Mouse (Mus musculus) neural tube, embryonic 12.5 days (tissue): ENCODE results near the gene Rplp0. TPM values are rescaled to one million over a fixed set of nuclear protein-coding genes. Genes with fewer than 3 reads are reported as not detected.

ENCODE experiments used
- ATAC-seq: fragments of 200-750 bp; cut with Nextera tagmentation; 2 replicates; pipeline ENCODE4 v1.8.0; 2017; ENCODE audit warnings: low read depth, mild to moderate bottlenecking, moderate TSS enrichment, moderate library complexity; ENCODE audit not compliant: low FRiP score
- H3K27ac ChIP-seq: fragments of 300-500 bp; sonication (generic); 2 replicates; pipeline ENCODE4 v1.5.1; 2016
- H3K27me3 ChIP-seq: fragments of 300-500 bp; sonication (generic); replicated peaks from 2 replicates; pipeline ENCODE4 v1.6.1; 2016; ENCODE audit warnings: mild to moderate bottlenecking
- H3K36me3 ChIP-seq: fragments of 300-500 bp; sonication (generic); 2 replicates; pipeline ENCODE4 v1.6.1; 2016; ENCODE audit warnings: mild to moderate bottlenecking
- H3K4me1 ChIP-seq: fragments of 300-500 bp; sonication (generic); 2 replicates; pipeline ENCODE4 v1.6.1; 2016
- H3K4me2 ChIP-seq: fragments of 300-500 bp; sonication (generic); replicated peaks from 2 replicates; pipeline ENCODE4 v1.6.1; 2016; ENCODE audit warnings: mild to moderate bottlenecking
- H3K4me3 ChIP-seq: fragments of 300-500 bp; sonication (generic); 2 replicates; pipeline ENCODE4 v1.5.1; 2016
- H3K9ac ChIP-seq: fragments of 300-500 bp; sonication (generic); 2 replicates; pipeline ENCODE4 v1.6.1; 2016; ENCODE audit warnings: mild to moderate bottlenecking
- H3K9me3 ChIP-seq: fragments of 300-500 bp; sonication (generic); 2 replicates; pipeline ENCODE4 v1.6.1; 2016; ENCODE audit warnings: mild to moderate bottlenecking
- WGBS: fragments of 180-500 bp; shearing (Covaris S2); methylation state at CpG from one replicate; pipeline ENCODE4 v1.1.7; 2016; 5-methylcytosine and 5-hydroxymethylcytosine counted together
- polyA plus RNA-seq: library from polyadenylated mRNA; unstranded; fragments of >200 nt; fragmentation: Nextera tagmentation; extraction: Ambion mirVana; gene quantifications from 2 replicates; pipeline ENCODE4 v1.2.1, GENCODE M21; 2016

Rplp0 gene
- polyA plus RNA-seq, 1 experiment from 2014 or later: 843 TPM

- WGBS: 89% methylated on average over 14 of the region's 14 CpGs
- Histone ChIP-seq H3K27ac (no peak overlapping the region), H3K4me1 (peaks cover 26% of the 10 kb centered on the region)
Observed at GRCm38 (mm10) chr5:115545636-115546035, 13.6 kb upstream of the Rplp0 start.

DNA sequence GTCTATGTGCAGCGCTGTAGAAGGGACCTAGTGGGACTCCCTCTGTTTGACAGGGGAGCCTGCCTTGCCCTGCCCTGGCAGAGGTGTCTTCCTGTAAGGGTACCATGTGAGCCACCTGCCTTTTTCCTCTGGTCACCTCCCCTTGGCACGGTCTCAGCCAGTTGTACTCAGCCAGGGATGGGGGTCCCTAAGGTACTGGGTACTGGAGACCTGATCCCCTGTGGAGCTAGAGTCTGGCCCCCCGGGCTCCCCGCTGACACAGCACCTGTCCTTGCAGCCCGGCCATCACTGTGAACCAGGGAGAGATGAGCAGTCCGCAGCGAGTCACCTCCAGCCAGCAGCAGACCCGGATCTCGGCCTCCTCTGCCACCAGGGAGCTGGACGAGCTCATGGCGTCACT is 12.7 kb upstream of the Rplp0 start:
- Histone ChIP-seq H3K36me3 (peaks cover 32% of the 10 kb centered on the region), H3K9ac (no peak overlapping the region), H3K4me2 (no peak overlapping the region), H3K27me3 (no peaks in the 10 kb centered on the region), H3K4me3 (no peak overlapping the region), H3K4me1 (peaks cover 26% of the 10 kb centered on the region), H3K27ac (no peak overlapping the region), H3K9me3 (no peaks in the 10 kb centered on the region)
- no peak for ATAC-seq
- 78% methylated on average over 11 of the region's 11 CpGs for WGBS

More at GRCm38 (mm10) chr5:115545636-115546035, 13.6 kb upstream of the Rplp0 start:
- Histone ChIP-seq H3K36me3 (peaks cover 30% of the 10 kb centered on the region), H3K27me3 (no peaks in the 10 kb centered on the region), H3K4me2 (no peak overlapping the region), H3K4me3 (no peak overlapping the region), H3K9me3 (no peaks in the 10 kb centered on the region), H3K9ac (no peak overlapping the region)
- ATAC-seq: no peak

DNA sequence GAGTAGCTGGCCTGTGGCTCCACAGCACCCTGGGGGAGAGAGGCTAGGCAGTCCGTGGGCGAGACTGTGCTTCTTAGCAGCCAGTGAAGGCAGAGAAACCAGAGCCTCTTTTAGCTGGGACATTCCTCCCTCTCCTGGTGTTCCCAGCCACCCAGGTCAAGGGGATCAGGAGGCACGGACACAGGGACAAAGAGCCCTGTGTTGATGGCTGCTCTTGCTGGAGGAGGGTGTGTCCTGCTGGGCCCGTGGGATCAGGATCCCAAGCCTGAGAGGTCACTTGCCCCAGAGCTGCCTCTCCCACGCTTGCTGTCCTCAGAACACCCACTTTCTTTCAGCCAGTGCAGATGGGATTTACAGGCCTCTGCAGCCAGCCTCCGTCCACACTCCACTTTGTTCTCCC is 12.3 kb upstream of the Rplp0 start:
- 47% methylated on average over 6 of the region's 6 CpGs for WGBS
- Histone ChIP-seq H3K4me2 (no peak overlapping the region), H3K27me3 (no peaks in the 10 kb centered on the region), H3K4me1 (peaks cover 26% of the 10 kb centered on the region), H3K36me3 (peaks cover 37% of the 10 kb centered on the region), H3K9ac (no peak overlapping the region), H3K9me3 (no peaks in the 10 kb centered on the region), H3K27ac (no peak overlapping the region), H3K4me3 (no peak overlapping the region)
- no peak for ATAC-seq

GRCm38 (mm10) chr5:115547421-115547820 is 11.8 kb upstream of the Rplp0 start:
- no peaks in the 10 kb centered on the region for H3K9me3 ChIP-seq
- peaks cover 26% of the 10 kb centered on the region for H3K4me1 ChIP-seq
- no peak overlapping the region for H3K27ac ChIP-seq
- no peak overlapping the region for H3K4me3 ChIP-seq
- 85% methylated on average over 7 of the region's 7 CpGs for WGBS
- peaks cover 41% of the 10 kb centered on the region for H3K36me3 ChIP-seq
- H3K9ac ChIP-seq: no peak overlapping the region
- ATAC-seq: no peak
- H3K27me3 ChIP-seq: no peaks in the 10 kb centered on the region
- no peak overlapping the region for H3K4me2 ChIP-seq

DNA sequence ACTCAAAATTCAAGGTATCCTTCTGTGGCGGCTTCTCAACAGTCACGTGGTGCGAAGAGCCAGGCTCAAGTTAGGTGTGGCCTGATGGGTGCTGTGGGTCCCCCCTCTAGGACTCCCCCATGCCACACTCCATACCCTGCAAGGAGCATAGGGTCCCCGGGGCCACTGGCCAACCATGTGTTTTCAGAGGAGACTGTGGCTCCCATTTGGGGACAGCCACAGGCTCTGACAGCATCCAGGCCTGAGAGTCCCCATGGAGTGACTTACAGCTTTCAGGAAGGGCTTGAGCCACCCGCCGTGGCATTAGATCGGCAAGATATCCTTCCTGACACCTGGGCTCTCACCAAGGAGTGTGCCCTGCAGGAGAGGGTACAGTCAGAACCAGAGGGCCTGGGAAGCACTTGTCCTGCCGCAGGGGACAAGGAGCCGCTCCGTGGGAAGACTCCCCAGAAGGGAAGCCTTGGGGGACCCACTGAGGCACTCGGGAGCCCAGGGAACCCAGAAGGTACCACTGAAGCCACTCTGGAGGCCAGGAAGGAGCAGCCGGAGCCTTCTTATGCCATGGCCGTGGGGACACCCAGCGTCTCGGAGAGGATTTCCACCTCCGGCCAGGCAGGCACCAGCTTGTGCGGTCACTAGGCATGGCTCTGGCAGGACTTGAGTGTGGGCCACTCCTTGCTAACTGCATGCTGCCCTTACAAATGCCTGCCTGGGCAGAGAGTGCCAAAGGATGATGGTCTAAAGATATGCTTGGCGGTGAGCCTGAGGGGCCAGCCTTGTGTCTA is 10.6 kb upstream of the Rplp0 start:
- Histone ChIP-seq H3K27ac (no peak overlapping the region), H3K27me3 (no peaks in the 10 kb centered on the region), H3K4me1 (peaks cover 15% of the 10 kb centered on the region), H3K4me2 (no peak overlapping the region), H3K4me3 (no peak overlapping the region), H3K36me3 (peaks cover 53% of the 10 kb centered on the region), H3K9me3 (no peaks in the 10 kb centered on the region), H3K9ac (0 out of 2 replicates have a peak overlapping the region, but pooled peaks have one; percentile 8)
- no peak for ATAC-seq
- WGBS: 93% methylated on average over 18 of the region's 18 CpGs

DNA sequence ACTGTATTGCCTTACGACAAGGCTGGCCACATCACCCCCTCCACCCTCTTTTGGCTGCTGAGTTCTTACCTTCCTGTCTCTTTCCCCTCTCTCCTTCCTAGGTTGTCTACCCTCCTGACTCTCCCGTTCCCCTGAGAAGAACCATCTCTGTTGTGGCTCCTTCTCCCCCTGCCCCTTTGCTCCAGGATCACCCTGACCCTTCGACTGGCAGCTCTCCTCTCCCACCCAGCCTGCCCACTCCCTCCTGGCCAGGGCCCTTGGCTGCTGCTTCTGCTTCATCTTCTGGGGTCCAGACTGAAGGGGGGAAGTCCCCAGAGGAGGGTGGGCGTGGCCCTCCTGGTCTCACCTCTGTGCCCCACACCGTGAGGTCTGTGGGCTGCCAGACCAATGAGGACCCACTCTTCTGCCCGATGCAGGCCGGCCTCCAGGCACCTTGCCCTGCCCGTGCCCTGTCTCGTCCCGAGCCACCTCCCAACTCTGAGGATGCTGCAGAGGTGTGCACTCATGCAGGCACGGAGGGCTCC is 8.7 kb upstream of the Rplp0 start:
- ATAC-seq: no peak
- Histone ChIP-seq H3K4me3 (no peak overlapping the region), H3K4me2 (no peak overlapping the region), H3K4me1 (no peaks in the 10 kb centered on the region), H3K36me3 (peaks cover 53% of the 10 kb centered on the region), H3K27me3 (no peaks in the 10 kb centered on the region), H3K27ac (no peak overlapping the region), H3K9me3 (no peaks in the 10 kb centered on the region), H3K9ac (no peak overlapping the region)
- WGBS: 80% methylated on average over 11 of the region's 11 CpGs

DNA sequence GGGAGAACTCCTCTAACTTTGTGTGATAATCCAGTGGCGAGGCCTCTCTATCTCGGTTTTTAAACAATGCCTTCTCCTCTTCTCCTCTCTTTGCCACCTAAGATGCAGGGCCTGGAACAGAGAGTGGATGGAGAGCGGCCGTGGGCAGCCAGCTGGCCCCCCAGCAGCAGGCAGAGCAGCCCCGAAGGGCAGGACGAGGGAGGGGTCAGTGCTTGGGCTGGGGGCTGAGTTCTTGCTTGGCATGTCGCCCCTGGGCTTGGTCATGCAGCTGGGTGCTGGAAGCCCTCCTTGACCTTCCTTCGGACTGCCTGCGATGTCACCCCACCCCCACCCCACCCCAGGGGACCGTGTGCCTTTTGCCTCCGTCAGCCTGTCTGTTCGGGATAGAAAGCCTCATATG is 7.9 kb upstream of the Rplp0 start:
- WGBS: 80% methylated on average over 12 of the region's 12 CpGs
- Histone ChIP-seq H3K9ac (no peak overlapping the region), H3K4me1 (no peaks in the 10 kb centered on the region), H3K27ac (no peak overlapping the region), H3K36me3 (peaks cover 52% of the 10 kb centered on the region), H3K27me3 (no peaks in the 10 kb centered on the region), H3K4me2 (no peak overlapping the region), H3K9me3 (no peaks in the 10 kb centered on the region), H3K4me3 (no peak overlapping the region)
- ATAC-seq: no peak

DNA sequence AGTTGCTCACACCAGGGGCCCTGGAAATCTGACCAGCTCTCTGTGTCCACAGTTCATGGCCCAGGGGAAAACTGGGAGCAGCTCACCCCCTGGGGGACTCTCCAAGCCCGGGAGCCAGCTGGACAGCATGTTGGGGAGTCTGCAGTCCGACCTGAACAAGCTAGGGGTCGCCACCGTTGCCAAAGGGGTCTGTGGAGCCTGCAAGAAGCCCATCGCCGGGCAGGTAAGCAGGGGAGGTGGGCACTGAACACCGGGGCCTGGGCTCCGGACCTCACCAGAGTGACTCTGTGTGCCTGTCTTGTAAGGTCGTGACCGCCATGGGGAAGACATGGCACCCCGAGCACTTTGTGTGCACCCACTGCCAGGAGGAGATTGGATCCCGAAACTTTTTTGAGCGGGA is 7.5 kb upstream of the Rplp0 start:
- Histone ChIP-seq H3K9me3 (no peaks in the 10 kb centered on the region), H3K27ac (no peak overlapping the region), H3K27me3 (no peaks in the 10 kb centered on the region), H3K4me2 (no peak overlapping the region), H3K4me1 (no peaks in the 10 kb centered on the region), H3K4me3 (no peak overlapping the region), H3K9ac (no peak overlapping the region), H3K36me3 (peaks cover 48% of the 10 kb centered on the region)
- WGBS: 82% methylated on average over 13 of the region's 13 CpGs
- ATAC-seq: no peak

DNA sequence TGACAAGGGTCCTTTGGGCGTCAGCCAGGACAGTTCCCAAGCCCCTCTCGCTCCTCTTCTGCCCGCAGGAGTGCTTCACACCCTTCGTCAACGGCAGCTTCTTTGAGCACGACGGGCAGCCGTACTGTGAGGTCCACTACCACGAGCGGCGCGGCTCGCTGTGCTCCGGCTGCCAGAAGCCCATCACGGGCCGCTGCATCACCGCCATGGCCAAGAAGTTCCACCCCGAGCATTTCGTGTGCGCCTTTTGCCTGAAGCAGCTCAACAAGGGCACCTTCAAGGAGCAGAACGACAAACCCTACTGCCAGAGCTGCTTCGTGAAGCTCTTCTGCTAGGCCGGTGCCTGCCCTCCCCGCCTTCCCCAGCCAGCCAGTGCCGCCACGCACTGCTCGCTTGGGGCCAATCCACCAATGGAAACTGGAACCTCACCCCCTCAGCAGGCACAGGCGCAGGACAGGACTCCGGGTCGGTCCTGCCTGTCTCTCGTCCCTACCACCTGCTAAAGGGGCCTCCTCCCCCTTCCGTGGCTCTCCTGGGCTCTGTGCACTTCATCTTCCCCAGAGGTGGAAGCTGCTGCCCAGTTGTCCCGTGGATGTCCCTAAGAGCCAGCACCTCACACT is 5.4 kb upstream of the Rplp0 start:
- no peak overlapping the region for H3K4me3 ChIP-seq
- no peaks in the 10 kb centered on the region for H3K27me3 ChIP-seq
- H3K4me2 ChIP-seq: no peak overlapping the region
- H3K27ac ChIP-seq: no peak overlapping the region
- H3K9me3 ChIP-seq: no peaks in the 10 kb centered on the region
- no peak overlapping the region for H3K9ac ChIP-seq
- no peaks in the 10 kb centered on the region for H3K4me1 ChIP-seq
- peaks cover 39% of the 10 kb centered on the region for H3K36me3 ChIP-seq
- 90% methylated on average over 33 of the region's 33 CpGs for WGBS
- ATAC-seq: no peak

DNA sequence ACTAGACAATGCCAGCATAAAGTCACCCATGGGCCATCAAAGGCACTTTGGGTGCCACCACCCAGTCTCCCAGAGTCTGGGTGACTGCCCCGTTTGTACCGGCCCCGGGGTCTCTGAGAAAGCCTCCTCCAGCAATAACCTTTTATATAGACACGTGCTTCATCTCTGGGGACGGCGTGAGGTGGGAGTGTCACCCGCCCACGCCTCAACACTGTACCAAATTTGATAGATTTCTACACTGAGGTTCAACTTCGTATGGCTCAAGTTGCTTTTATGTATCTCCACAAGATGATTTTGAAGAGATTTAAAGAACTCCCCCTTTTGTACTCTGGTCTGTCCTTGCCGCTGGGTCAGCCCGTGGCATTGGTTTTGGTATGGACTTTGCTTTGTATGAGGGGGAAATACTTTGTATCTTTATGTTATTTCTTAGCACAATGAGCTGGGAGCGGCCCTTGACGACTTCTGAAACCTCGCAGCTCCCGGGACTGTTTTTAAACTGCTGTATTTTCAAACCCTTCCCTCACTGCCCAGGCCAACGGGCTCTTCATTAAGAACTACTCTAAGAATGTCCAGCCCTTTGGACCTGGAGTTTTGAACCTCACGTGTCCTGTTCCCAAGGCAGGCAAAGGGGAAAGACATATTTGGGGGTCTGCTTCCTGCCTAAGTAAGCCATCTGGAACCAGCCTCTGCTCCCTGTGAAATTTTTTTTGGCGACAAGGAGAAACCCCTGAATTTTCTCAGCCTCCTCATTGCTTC is 4.6 kb upstream of the Rplp0 start:
- Histone ChIP-seq H3K4me1 (no peaks in the 10 kb centered on the region), H3K27ac (no peak overlapping the region), H3K36me3 (peaks cover 37% of the 10 kb centered on the region), H3K27me3 (no peaks in the 10 kb centered on the region), H3K9ac (no peak overlapping the region), H3K4me2 (no peak overlapping the region), H3K4me3 (no peak overlapping the region), H3K9me3 (no peaks in the 10 kb centered on the region)
- 90% methylated on average over 18 of the region's 18 CpGs for WGBS
- no peak for ATAC-seq

GRCm38 (mm10) chr5:115556217-115556616 is 3.0 kb upstream of the Rplp0 start:
- no peak overlapping the region for H3K27ac ChIP-seq
- ATAC-seq: no peak
- H3K36me3 ChIP-seq: peaks cover 37% of the 10 kb centered on the region
- H3K4me2 ChIP-seq: no peak overlapping the region
- H3K9me3 ChIP-seq: no peaks in the 10 kb centered on the region
- H3K27me3 ChIP-seq: no peaks in the 10 kb centered on the region
- H3K4me1 ChIP-seq: peaks cover 11% of the 10 kb centered on the region
- H3K9ac ChIP-seq: no peak overlapping the region
- H3K4me3 ChIP-seq: no peak overlapping the region
- 9% methylated on average over 8 of the region's 8 CpGs for WGBS

- H3K27ac ChIP-seq: no peak overlapping the region
- H3K4me2 ChIP-seq: no peak overlapping the region
- H3K4me1 ChIP-seq: peaks cover 11% of the 10 kb centered on the region
- no peak overlapping the region for H3K9ac ChIP-seq
- H3K9me3 ChIP-seq: no peaks in the 10 kb centered on the region
- no peak overlapping the region for H3K4me3 ChIP-seq
- H3K36me3 ChIP-seq: peaks cover 37% of the 10 kb centered on the region
- WGBS: 94% methylated on average over 14 of the region's 14 CpGs
- no peak for ATAC-seq
- H3K27me3 ChIP-seq: no peaks in the 10 kb centered on the region
Observed at GRCm38 (mm10) chr5:115558182-115558794, 979 bp upstream of the Rplp0 start.
